Mouse (Mus musculus): ENCODE data around the gene Wfdc1. TPM values are rescaled to one million over a fixed set of nuclear protein-coding genes. Genes with fewer than 3 reads are reported as not detected.

The Wfdc1 gene
- polyA plus RNA-seq, 1 experiment from 2014 or later = 6.0 TPM

GRCm38 (mm10) chr8:119627613-119628359 is 38.4 kb upstream of the Wfdc1 start:
- Histone ChIP-seq H3K9me3 (ENCODE audit: low read length) (no peaks in the 10 kb centered on the region), H3K27ac (ENCODE audit: low read depth) (no peak overlapping the region), H3K4me1 (ENCODE audit: insufficient read depth) (0 out of 2 replicates have a peak, but pooled peaks cover 2% of the 10 kb centered on the region), H3K9ac (replicated peaks) (no peak overlapping the region), H3K4me3 (ENCODE audit: low read depth, low read length) (no peak overlapping the region), H3K36me3 (replicated peaks; ENCODE audit: insufficient read depth, low read length) (no peaks in the 10 kb centered on the region), H3K4me2 (ENCODE audit: low read depth, low read length) (no peak overlapping the region), H3K27me3 (ENCODE audit: insufficient read depth, low read length) (peaks cover 8% of the 10 kb centered on the region; the same call in 1 of the 2 replicates)
- no peak for DNase-seq
- ATAC-seq = peak; percentile 41; the same call in 1 of the 2 replicates
- WGBS (ENCODE audit: insufficient replicate concordance) = 50% methylated on average over 10 of the region's 10 CpGs
- no peak for TF ChIP-seq CTCF (IDR thresholded peaks at IDR 0.05; ENCODE audit: low read depth)
- TF ChIP-seq EP300 (IDR thresholded peaks at IDR 0.05; ENCODE audit: low read depth) = no peak

DNA sequence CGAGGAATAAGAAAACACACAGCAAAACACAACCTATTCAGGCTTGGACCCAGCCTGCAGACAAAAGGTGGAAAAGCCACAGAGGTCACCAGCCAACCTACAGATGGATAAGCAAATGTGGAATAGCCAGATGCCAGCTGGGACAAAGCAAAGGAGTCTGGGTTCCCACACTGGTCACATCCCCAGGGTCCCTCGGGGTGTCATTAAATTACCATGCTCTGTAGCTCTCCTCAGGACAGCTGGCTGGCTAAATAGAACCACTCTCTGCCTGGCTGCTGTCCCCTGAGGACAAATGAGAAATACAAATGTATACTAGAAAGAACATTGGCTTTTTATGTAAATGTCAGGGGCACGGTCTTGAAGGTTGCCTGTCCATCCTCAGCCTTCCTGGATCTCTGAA is 35.3 kb upstream of the Wfdc1 start:
- H3K9ac ChIP-seq (replicated peaks) = no peak overlapping the region
- DNase-seq (no peak), ATAC-seq (no peak)
- no peaks in the 10 kb centered on the region for H3K36me3 ChIP-seq (replicated peaks; ENCODE audit: insufficient read depth, low read length)
- no peaks in the 10 kb centered on the region for H3K9me3 ChIP-seq (ENCODE audit: low read length)
- H3K4me3 ChIP-seq (ENCODE audit: low read depth, low read length) = no peak overlapping the region
- H3K27me3 ChIP-seq (ENCODE audit: insufficient read depth, low read length) = peaks cover 21% of the 10 kb centered on the region; the same call in 1 of the 2 replicates
- 0 out of 2 replicates have a peak, but pooled peaks cover 2% of the 10 kb centered on the region for H3K4me1 ChIP-seq (ENCODE audit: insufficient read depth)
- no peak overlapping the region for H3K27ac ChIP-seq (ENCODE audit: low read depth)
- no peak overlapping the region for H3K4me2 ChIP-seq (ENCODE audit: low read depth, low read length)
- 44% methylated on average over 3 of the region's 3 CpGs for WGBS (ENCODE audit: insufficient replicate concordance)
- TF ChIP-seq EP300 (IDR thresholded peaks at IDR 0.05; ENCODE audit: low read depth) = no peak
- no peak for TF ChIP-seq CTCF (IDR thresholded peaks at IDR 0.05; ENCODE audit: low read depth)

DNA sequence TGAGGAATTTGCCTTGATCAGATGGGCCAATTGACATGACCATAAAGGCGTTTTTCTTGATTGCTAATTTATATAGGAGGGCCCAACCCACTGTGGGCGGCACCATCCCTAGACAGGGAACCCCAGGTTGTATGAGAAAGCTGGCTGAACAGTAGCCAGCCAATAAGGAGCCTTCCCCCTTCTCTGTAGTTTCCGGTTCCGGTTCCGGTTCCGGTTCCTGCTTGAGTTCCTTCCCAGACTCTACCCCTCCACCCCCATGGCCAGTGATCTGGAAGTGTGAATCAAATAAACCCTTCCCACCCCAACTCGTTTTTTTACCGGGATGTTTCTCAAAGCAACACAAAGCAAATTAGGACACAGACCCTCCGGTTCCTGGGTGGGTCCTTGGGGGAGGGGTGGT is 33.9 kb upstream of the Wfdc1 start:
- Histone ChIP-seq H3K27me3 (ENCODE audit: insufficient read depth, low read length) (peaks cover 21% of the 10 kb centered on the region; the same call in 1 of the 2 replicates), H3K9ac (replicated peaks) (no peak overlapping the region), H3K4me3 (ENCODE audit: low read depth, low read length) (no peak overlapping the region), H3K36me3 (replicated peaks; ENCODE audit: insufficient read depth, low read length) (no peaks in the 10 kb centered on the region), H3K27ac (ENCODE audit: low read depth) (no peak overlapping the region), H3K4me1 (ENCODE audit: insufficient read depth) (0 out of 2 replicates have a peak, but pooled peaks cover 2% of the 10 kb centered on the region), H3K4me2 (ENCODE audit: low read depth, low read length) (no peak overlapping the region), H3K9me3 (ENCODE audit: low read length) (no peaks in the 10 kb centered on the region)
- DNase-seq (no peak), ATAC-seq (no peak)
- 80% methylated on average over 9 of the region's 9 CpGs for WGBS (ENCODE audit: insufficient replicate concordance)
- no peak for TF ChIP-seq CTCF (IDR thresholded peaks at IDR 0.05; ENCODE audit: low read depth)

DNA sequence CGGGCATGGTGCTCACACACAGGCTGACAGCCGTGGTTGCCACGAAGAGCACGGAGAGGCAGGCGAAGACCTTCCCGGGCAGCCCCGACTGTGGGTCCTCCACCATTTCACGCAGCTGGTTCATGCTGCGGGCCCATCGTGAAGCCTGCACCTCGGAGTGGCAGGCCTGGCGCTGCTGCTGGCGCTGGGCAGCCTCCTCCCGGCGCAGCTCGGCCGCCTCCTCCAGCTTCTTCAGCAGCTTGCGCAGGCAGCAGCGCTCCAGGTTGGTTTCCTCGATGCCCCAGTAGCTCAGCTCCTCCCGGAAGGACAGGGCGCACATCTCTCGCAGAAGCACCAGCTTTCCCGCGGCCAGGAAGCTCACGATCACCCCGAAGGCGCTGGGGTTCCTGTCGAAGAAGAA is 33.3 kb upstream of the Wfdc1 start:
- Histone ChIP-seq H3K27ac (ENCODE audit: low read depth) (no peak overlapping the region), H3K27me3 (ENCODE audit: insufficient read depth, low read length) (peaks cover 21% of the 10 kb centered on the region; the same call in 1 of the 2 replicates), H3K36me3 (replicated peaks; ENCODE audit: insufficient read depth, low read length) (no peaks in the 10 kb centered on the region), H3K9ac (replicated peaks) (no peak overlapping the region), H3K4me3 (ENCODE audit: low read depth, low read length) (no peak overlapping the region), H3K4me2 (ENCODE audit: low read depth, low read length) (no peak overlapping the region), H3K4me1 (ENCODE audit: insufficient read depth) (no peaks in the 10 kb centered on the region), H3K9me3 (ENCODE audit: low read length) (no peaks in the 10 kb centered on the region)
- DNase-seq (no peak), ATAC-seq (no peak)
- 39% methylated on average over 29 of the region's 29 CpGs for WGBS (ENCODE audit: insufficient replicate concordance)
- TF ChIP-seq EP300 (IDR thresholded peaks at IDR 0.05; ENCODE audit: low read depth) (no peak), CTCF (IDR thresholded peaks at IDR 0.05; ENCODE audit: low read depth) (no peak)

DNA sequence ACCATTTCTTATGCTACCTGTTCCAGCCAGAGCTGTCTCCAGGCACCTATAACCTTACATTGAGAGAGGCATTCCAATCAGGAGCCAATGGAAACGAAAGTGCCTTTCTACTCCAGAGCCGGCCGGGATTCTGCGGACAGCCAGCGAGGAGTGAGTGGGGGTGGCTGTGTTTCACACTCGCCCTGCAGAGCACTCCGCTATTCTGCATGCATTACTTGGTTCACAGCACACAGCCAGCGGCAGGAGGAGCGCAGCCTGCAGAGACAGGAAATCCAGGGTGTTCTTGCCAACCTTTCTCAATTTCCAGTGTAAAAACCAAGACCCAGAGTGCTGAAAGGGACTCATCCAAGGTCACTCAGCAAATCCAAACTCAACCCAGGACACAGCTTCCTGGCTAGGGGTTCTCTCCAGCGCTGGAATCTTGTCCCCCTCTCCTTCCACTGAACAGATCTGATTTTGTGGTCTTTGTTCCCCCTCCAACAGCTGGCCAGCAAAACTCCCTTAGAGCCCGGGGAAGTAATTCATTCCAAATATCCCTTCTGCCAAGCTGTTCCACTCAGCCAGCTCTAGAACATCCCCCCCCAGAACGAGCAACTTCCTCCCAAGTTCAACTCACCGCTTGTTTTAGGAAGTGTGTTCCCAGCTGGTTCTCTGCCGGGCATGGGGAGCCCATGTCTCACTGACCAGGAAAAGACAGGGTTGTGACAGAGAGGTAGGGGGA is 31.4 kb upstream of the Wfdc1 start:
- no peak overlapping the region for H3K4me2 ChIP-seq (ENCODE audit: low read depth, low read length)
- H3K9me3 ChIP-seq (ENCODE audit: low read length) = no peaks in the 10 kb centered on the region
- H3K9ac ChIP-seq (replicated peaks) = no peak overlapping the region
- TF ChIP-seq EP300 (IDR thresholded peaks at IDR 0.05; ENCODE audit: low read depth) (no peak), CTCF (IDR thresholded peaks at IDR 0.05; ENCODE audit: low read depth) (no peak)
- H3K4me3 ChIP-seq (ENCODE audit: low read depth, low read length) = no peak overlapping the region
- WGBS (ENCODE audit: insufficient replicate concordance) = 23% methylated on average over 14 of the region's 14 CpGs
- H3K27ac ChIP-seq (ENCODE audit: low read depth) = no peak overlapping the region
- ATAC-seq (no peak), DNase-seq (no peak)
- no peaks in the 10 kb centered on the region for H3K4me1 ChIP-seq (ENCODE audit: insufficient read depth)
- peaks cover 21% of the 10 kb centered on the region; the same call in 1 of the 2 replicates for H3K27me3 ChIP-seq (ENCODE audit: insufficient read depth, low read length)
- H3K36me3 ChIP-seq (replicated peaks; ENCODE audit: insufficient read depth, low read length) = no peaks in the 10 kb centered on the region

DNA sequence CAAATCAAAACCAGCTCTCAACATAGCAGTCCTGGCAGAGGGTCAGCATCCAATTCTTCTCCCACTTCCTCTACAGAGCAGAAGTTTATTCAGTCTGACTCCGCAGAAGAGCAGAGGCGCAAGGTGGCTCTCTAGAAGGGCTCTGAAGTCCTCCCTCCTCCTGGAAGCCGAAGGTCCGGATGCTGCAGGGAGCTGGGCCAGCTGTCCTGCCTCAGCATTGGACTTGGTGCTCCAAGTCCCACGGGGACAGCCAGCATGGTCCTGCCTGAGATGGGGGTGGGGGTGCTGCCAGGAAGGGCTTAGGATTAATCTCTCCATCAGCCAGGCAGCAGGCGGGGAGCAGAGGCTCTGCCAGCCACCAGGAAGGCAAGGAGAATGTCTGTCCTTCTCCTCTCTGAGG is 30.8 kb upstream of the Wfdc1 start, which contains the start of gene Kcng4:
Gene Kcng4, minus strand, starts transcription at position 303 of the 400 bp plus-strand sequence.
- H3K4me1 ChIP-seq (ENCODE audit: insufficient read depth) = no peaks in the 10 kb centered on the region
- H3K4me2 ChIP-seq (ENCODE audit: low read depth, low read length) = no peak within 1 kb of the TSS
- DNase-seq (no peak), ATAC-seq (no peak)
- no peak within 1 kb of the TSS for H3K9ac ChIP-seq (replicated peaks)
- no peak within 1 kb of the TSS for H3K27ac ChIP-seq (ENCODE audit: low read depth)
- no peaks in the 10 kb centered on the region for H3K9me3 ChIP-seq (ENCODE audit: low read length)
- H3K36me3 ChIP-seq (replicated peaks; ENCODE audit: insufficient read depth, low read length) = no peaks in the 10 kb centered on the region
- WGBS (ENCODE audit: insufficient replicate concordance) = 27% methylated on average over 6 of the region's 6 CpGs
- H3K4me3 ChIP-seq (ENCODE audit: low read depth, low read length) = no peak within 1 kb of the TSS
- TF ChIP-seq CTCF (IDR thresholded peaks at IDR 0.05; ENCODE audit: low read depth) (no peak), EP300 (IDR thresholded peaks at IDR 0.05; ENCODE audit: low read depth) (no peak)
- H3K27me3 ChIP-seq (ENCODE audit: insufficient read depth, low read length) = peaks cover 21% of the 10 kb centered on the region; the same call in 1 of the 2 replicates

All from liver, postnatal 0 days (tissue).